Comparison of ENCODE assay signal across 1 mouse cellular context in the genomic region with DNA sequence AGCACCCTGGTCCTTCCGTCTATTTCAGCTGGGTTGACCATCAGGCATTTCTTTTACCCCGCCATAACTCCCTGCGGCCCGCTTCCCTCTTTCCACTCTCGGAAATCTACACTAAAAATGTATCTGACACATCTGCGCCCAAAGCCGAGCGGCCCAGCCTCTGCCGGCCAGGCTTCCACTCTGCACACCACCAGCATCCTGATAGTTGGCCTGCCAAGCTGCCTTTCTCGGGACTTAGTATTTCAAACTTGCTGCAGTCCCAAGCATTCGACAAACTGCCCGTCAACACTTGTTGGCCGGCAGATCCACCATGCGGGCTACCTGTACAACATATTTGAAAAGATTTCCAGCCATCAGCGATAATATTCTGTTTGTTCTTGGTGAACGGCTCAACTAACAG.
TF ChIP-seq lines count a peak whose summit lies in the region.

No protein-coding gene starts in this region.

TF ChIP-seq in MEL, 35 proteins besides CTCF, POLR2A, EP300 and RAD21:
- TF ChIP-seq ZMIZ1 (IDR thresholded peaks at IDR 0.05; ENCODE audit: low read depth, low read length): no peak
- no peak for TF ChIP-seq RCOR1 (IDR thresholded peaks at IDR 0.05; ENCODE audit: low read depth, low read length)
- TF ChIP-seq HCFC1 (IDR thresholded peaks at IDR 0.05; ENCODE audit: low read depth, low read length): no peak
- TF ChIP-seq GATA1 (IDR thresholded peaks at IDR 0.05; ENCODE audit: low read depth, low read length): no peak
- no peak for TF ChIP-seq POLR2AphosphoS2 (IDR thresholded peaks at IDR 0.05; ENCODE audit: low read length)
- 0 out of 2 replicates have a peak, but pooled peaks have one; percentile 1 for TF ChIP-seq TBP (IDR thresholded peaks at IDR 0.05; ENCODE audit: low read depth, low read length)
TF ChIP-seq in MEL: peak in this region for 1.
